Mouse (Mus musculus): Measurements from ENCODE around the gene Tcstv1. TPM values are rescaled to one million over a fixed set of nuclear protein-coding genes. Genes with fewer than 3 reads are reported as not detected.
"Not testable (repeated sequence)": the region's sequence is repeated elsewhere in the genome, so short reads cannot be mapped to it uniquely, and the experiment has no call there.

Gene Tcstv1
- total RNA-seq (2012; rRNA removed) = 0.89 and 1.2 TPM in 2 replicates

GRCm38 (mm10) chr13:119894685-119895084 lies at the start of gene Tcstv1:
TSS of gene Tcstv1 (minus strand) at chr13:119894785.
- H3K9ac ChIP-seq (ENCODE audit: insufficient read depth, low read depth, low read length, poor library complexity, severe bottlenecking); H3K4me3 ChIP-seq (ENCODE audit: insufficient read depth in 1 of 2, low read depth in 1 of 2, low read length in 2 of 2, poor library complexity in 1 of 2, severe bottlenecking in 1 of 2); in situ Hi-C loops (cut with MboI; ENCODE audit: low sequenced_read_pairs in 2 of 2, unreplicated experiment in 2 of 2); H3K4me1 ChIP-seq (ENCODE audit: control insufficient read depth in 2 of 2, insufficient read depth in 2 of 2, low read length in 2 of 2, poor library complexity in 1 of 2); H3K9me3 ChIP-seq (ENCODE audit: control insufficient read depth, insufficient read depth, low read depth, low read length); H3K27ac ChIP-seq (ENCODE audit: insufficient read depth, low read depth, low read length, poor library complexity, severe bottlenecking); H3K36me3 ChIP-seq (ENCODE audit: control insufficient read depth, insufficient read depth, low read length, poor library complexity, severe bottlenecking); DNase-seq (ENCODE audit: low read depth, low spot score): not testable (repeated sequence)

GRCm38 (mm10) chr13:119929172-119929571 lies 34.6 kb upstream of the Tcstv1 start, which contains the start of gene Gm21761:
TSS of gene Gm21761 (minus strand) at chr13:119929272.
- H3K4me3 ChIP-seq (ENCODE audit: insufficient read depth in 1 of 2, low read depth in 1 of 2, low read length in 2 of 2, poor library complexity in 1 of 2, severe bottlenecking in 1 of 2); H3K27ac ChIP-seq (ENCODE audit: insufficient read depth, low read depth, low read length, poor library complexity, severe bottlenecking); H3K36me3 ChIP-seq (ENCODE audit: control insufficient read depth, insufficient read depth, low read length, poor library complexity, severe bottlenecking); in situ Hi-C loops (cut with MboI; ENCODE audit: low sequenced_read_pairs in 2 of 2, unreplicated experiment in 2 of 2); H3K9me3 ChIP-seq (ENCODE audit: control insufficient read depth, insufficient read depth, low read depth, low read length); DNase-seq (ENCODE audit: low read depth, low spot score); H3K4me1 ChIP-seq (ENCODE audit: control insufficient read depth in 2 of 2, insufficient read depth in 2 of 2, low read length in 2 of 2, poor library complexity in 1 of 2); H3K9ac ChIP-seq (ENCODE audit: insufficient read depth, low read depth, low read length, poor library complexity, severe bottlenecking): not testable (repeated sequence)

GRCm38 (mm10) chr13:119924597-119925340 lies 30.2 kb upstream of the Tcstv1 start:
- H3K4me3 ChIP-seq (ENCODE audit: insufficient read depth in 1 of 2, low read depth in 1 of 2, low read length in 2 of 2, poor library complexity in 1 of 2, severe bottlenecking in 1 of 2); H3K9ac ChIP-seq (ENCODE audit: insufficient read depth, low read depth, low read length, poor library complexity, severe bottlenecking); H3K4me1 ChIP-seq (ENCODE audit: control insufficient read depth in 2 of 2, insufficient read depth in 2 of 2, low read length in 2 of 2, poor library complexity in 1 of 2); in situ Hi-C loops (cut with MboI; ENCODE audit: low sequenced_read_pairs in 2 of 2, unreplicated experiment in 2 of 2); H3K9me3 ChIP-seq (ENCODE audit: control insufficient read depth, insufficient read depth, low read depth, low read length); DNase-seq (ENCODE audit: low read depth, low spot score); H3K36me3 ChIP-seq (ENCODE audit: control insufficient read depth, insufficient read depth, low read length, poor library complexity, severe bottlenecking); H3K27ac ChIP-seq (ENCODE audit: insufficient read depth, low read depth, low read length, poor library complexity, severe bottlenecking): not testable (repeated sequence)

- H3K4me3 ChIP-seq (ENCODE audit: insufficient read depth in 1 of 2, low read depth in 1 of 2, low read length in 2 of 2, poor library complexity in 1 of 2, severe bottlenecking in 1 of 2); H3K4me1 ChIP-seq (ENCODE audit: control insufficient read depth in 2 of 2, insufficient read depth in 2 of 2, low read length in 2 of 2, poor library complexity in 1 of 2); H3K9ac ChIP-seq (ENCODE audit: insufficient read depth, low read depth, low read length, poor library complexity, severe bottlenecking); DNase-seq (ENCODE audit: low read depth, low spot score); H3K9me3 ChIP-seq (ENCODE audit: control insufficient read depth, insufficient read depth, low read depth, low read length); H3K27ac ChIP-seq (ENCODE audit: insufficient read depth, low read depth, low read length, poor library complexity, severe bottlenecking); in situ Hi-C loops (cut with MboI; ENCODE audit: low sequenced_read_pairs in 2 of 2, unreplicated experiment in 2 of 2); H3K36me3 ChIP-seq (ENCODE audit: control insufficient read depth, insufficient read depth, low read length, poor library complexity, severe bottlenecking): not testable (repeated sequence)
Observed at GRCm38 (mm10) chr13:119916966-119917722, 22.6 kb upstream of the Tcstv1 start.

GRCm38 (mm10) chr13:119916449-119916848 lies 21.9 kb upstream of the Tcstv1 start:
- in situ Hi-C loops (cut with MboI; ENCODE audit: low sequenced_read_pairs in 2 of 2, unreplicated experiment in 2 of 2); H3K4me1 ChIP-seq (ENCODE audit: control insufficient read depth in 2 of 2, insufficient read depth in 2 of 2, low read length in 2 of 2, poor library complexity in 1 of 2); H3K36me3 ChIP-seq (ENCODE audit: control insufficient read depth, insufficient read depth, low read length, poor library complexity, severe bottlenecking); DNase-seq (ENCODE audit: low read depth, low spot score); H3K9me3 ChIP-seq (ENCODE audit: control insufficient read depth, insufficient read depth, low read depth, low read length); H3K4me3 ChIP-seq (ENCODE audit: insufficient read depth in 1 of 2, low read depth in 1 of 2, low read length in 2 of 2, poor library complexity in 1 of 2, severe bottlenecking in 1 of 2); H3K27ac ChIP-seq (ENCODE audit: insufficient read depth, low read depth, low read length, poor library complexity, severe bottlenecking); H3K9ac ChIP-seq (ENCODE audit: insufficient read depth, low read depth, low read length, poor library complexity, severe bottlenecking): not testable (repeated sequence)

- DNase-seq (ENCODE audit: low read depth, low spot score); H3K4me1 ChIP-seq (ENCODE audit: control insufficient read depth in 2 of 2, insufficient read depth in 2 of 2, low read length in 2 of 2, poor library complexity in 1 of 2); H3K36me3 ChIP-seq (ENCODE audit: control insufficient read depth, insufficient read depth, low read length, poor library complexity, severe bottlenecking); H3K27ac ChIP-seq (ENCODE audit: insufficient read depth, low read depth, low read length, poor library complexity, severe bottlenecking); H3K4me3 ChIP-seq (ENCODE audit: insufficient read depth in 1 of 2, low read depth in 1 of 2, low read length in 2 of 2, poor library complexity in 1 of 2, severe bottlenecking in 1 of 2); H3K9ac ChIP-seq (ENCODE audit: insufficient read depth, low read depth, low read length, poor library complexity, severe bottlenecking); in situ Hi-C loops (cut with MboI; ENCODE audit: low sequenced_read_pairs in 2 of 2, unreplicated experiment in 2 of 2); H3K9me3 ChIP-seq (ENCODE audit: control insufficient read depth, insufficient read depth, low read depth, low read length): not testable (repeated sequence)
Observed at GRCm38 (mm10) chr13:119898549-119898948, 4.0 kb upstream of the Tcstv1 start.

GRCm38 (mm10) chr13:119886896-119887295 lies 7.7 kb downstream of the Tcstv1 start:
- not testable (repeated sequence) for H3K4me1 ChIP-seq (ENCODE audit: control insufficient read depth in 2 of 2, insufficient read depth in 2 of 2, low read length in 2 of 2, poor library complexity in 1 of 2); H3K27ac ChIP-seq (ENCODE audit: insufficient read depth, low read depth, low read length, poor library complexity, severe bottlenecking); H3K36me3 ChIP-seq (ENCODE audit: control insufficient read depth, insufficient read depth, low read length, poor library complexity, severe bottlenecking); H3K4me3 ChIP-seq (ENCODE audit: insufficient read depth in 1 of 2, low read depth in 1 of 2, low read length in 2 of 2, poor library complexity in 1 of 2, severe bottlenecking in 1 of 2); H3K9me3 ChIP-seq (ENCODE audit: control insufficient read depth, insufficient read depth, low read depth, low read length); H3K9ac ChIP-seq (ENCODE audit: insufficient read depth, low read depth, low read length, poor library complexity, severe bottlenecking)
- in situ Hi-C loops (cut with MboI; ENCODE audit: low sequenced_read_pairs in 2 of 2, unreplicated experiment in 2 of 2) = loop anchor here in 1 of 2 experiments (5.0 kb wide), 1 partner anchor 285 kb away; the partner anchor contains the start of gene Gm21818
- DNase-seq (ENCODE audit: low read depth, low spot score) = peak; percentile 31

- H3K4me1 ChIP-seq (ENCODE audit: control insufficient read depth in 2 of 2, insufficient read depth in 2 of 2, low read length in 2 of 2, poor library complexity in 1 of 2); H3K4me3 ChIP-seq (ENCODE audit: insufficient read depth in 1 of 2, low read depth in 1 of 2, low read length in 2 of 2, poor library complexity in 1 of 2, severe bottlenecking in 1 of 2); H3K27ac ChIP-seq (ENCODE audit: insufficient read depth, low read depth, low read length, poor library complexity, severe bottlenecking); in situ Hi-C loops (cut with MboI; ENCODE audit: low sequenced_read_pairs in 2 of 2, unreplicated experiment in 2 of 2); DNase-seq (ENCODE audit: low read depth, low spot score); H3K9ac ChIP-seq (ENCODE audit: insufficient read depth, low read depth, low read length, poor library complexity, severe bottlenecking); H3K36me3 ChIP-seq (ENCODE audit: control insufficient read depth, insufficient read depth, low read length, poor library complexity, severe bottlenecking); H3K9me3 ChIP-seq (ENCODE audit: control insufficient read depth, insufficient read depth, low read depth, low read length): not testable (repeated sequence)
Observed at GRCm38 (mm10) chr13:119864395-119864999, 30.1 kb downstream of the Tcstv1 start.
